Mouse (Mus musculus): ENCODE results near the gene Tlk2.
"Not testable (repeated sequence)": the region's sequence is repeated elsewhere in the genome, so short reads cannot be mapped to it uniquely, and the experiment has no call there.

Gene Tlk2

GRCm38 (mm10) chr11:105178516-105178915 lies at the start of gene Tlk2:
Tlk2 (plus strand) TSS chr11:105178807.
- DNase-seq, result no peak

GRCm38 (mm10) chr11:105135692-105136091 lies 42.9 kb upstream of the Tlk2 start:
- no peak for DNase-seq

- not testable (repeated sequence) for DNase-seq
These were observed 41.4 kb upstream of the Tlk2 start for GRCm38 (mm10) chr11:105137255-105137654.

GRCm38 (mm10) chr11:105140512-105140911 lies 38.1 kb upstream of the Tlk2 start:
- DNase-seq, result not testable (repeated sequence)

- no peak for DNase-seq
These were observed 37.5 kb upstream of the Tlk2 start for GRCm38 (mm10) chr11:105141115-105141514.

GRCm38 (mm10) chr11:105143564-105143963 lies 35.0 kb upstream of the Tlk2 start:
- no peak for DNase-seq

GRCm38 (mm10) chr11:105144084-105144483 lies 34.5 kb upstream of the Tlk2 start:
- no peak for DNase-seq

GRCm38 (mm10) chr11:105144508-105145210 lies 33.9 kb upstream of the Tlk2 start:
- no peak for DNase-seq

GRCm38 (mm10) chr11:105145211-105145610 lies 33.4 kb upstream of the Tlk2 start:
- no peak for DNase-seq

GRCm38 (mm10) chr11:105146593-105146992 lies 32.0 kb upstream of the Tlk2 start, which contains the start of gene Gm10842:
Gm10842 (plus strand) TSS chr11:105146893.
- DNase-seq, result no peak

GRCm38 (mm10) chr11:105149353-105149752 lies 29.3 kb upstream of the Tlk2 start:
- DNase-seq, result no peak

GRCm38 (mm10) chr11:105149766-105150165 lies 28.8 kb upstream of the Tlk2 start:
- DNase-seq, result no peak

- no peak for DNase-seq
These were observed 27.9 kb upstream of the Tlk2 start for GRCm38 (mm10) chr11:105150691-105151090.

- no peak for DNase-seq
These were observed 27.2 kb upstream of the Tlk2 start for GRCm38 (mm10) chr11:105151226-105152016.

- DNase-seq, result no peak
These were observed 26.6 kb upstream of the Tlk2 start for GRCm38 (mm10) chr11:105152017-105152300.

- DNase-seq, result no peak
These were observed 26.2 kb upstream of the Tlk2 start for GRCm38 (mm10) chr11:105152357-105152899.

- DNase-seq, result peak in 1 of 2 experiments; percentile 6
These were observed 25.4 kb upstream of the Tlk2 start for GRCm38 (mm10) chr11:105153068-105153833.

- no peak for DNase-seq
These were observed 22.7 kb upstream of the Tlk2 start for GRCm38 (mm10) chr11:105155915-105156314.

- DNase-seq, result no peak
These were observed 21.8 kb upstream of the Tlk2 start for GRCm38 (mm10) chr11:105156748-105157267.

GRCm38 (mm10) chr11:105158047-105158446 lies 20.6 kb upstream of the Tlk2 start:
- DNase-seq, result no peak

- no peak for DNase-seq
These were observed 18.8 kb upstream of the Tlk2 start for GRCm38 (mm10) chr11:105159673-105160360.

GRCm38 (mm10) chr11:105161411-105161810 lies 17.2 kb upstream of the Tlk2 start:
- DNase-seq, result no peak
